Mouse (Mus musculus): ENCODE results near the gene Tomm40. TPM values are rescaled to one million over a fixed set of nuclear protein-coding genes. Genes with fewer than 3 reads are reported as not detected.

Tomm40 gene
- polyA plus RNA-seq, 1 experiment from 2014 or later = 134 TPM

GRCm38 (mm10) chr7:19716055-19716682 is 931 bp upstream of the Tomm40 start:
- ATAC-seq (ENCODE audit: low read depth) = no peak
- Histone ChIP-seq H3K27me3 (no peaks in the 10 kb centered on the region), H3K9ac (peak overlapping the region; percentile 60), H3K9me3 (peaks cover 9% of the 10 kb centered on the region), H3K4me2 (peak overlapping the region; percentile 55), H3K4me3 (peak overlapping the region; percentile 31), H3K27ac (replicated peaks) (peak overlapping the region; percentile 82), H3K36me3 (peaks cover 36% of the 10 kb centered on the region), H3K4me1 (replicated peaks) (peaks cover 24% of the 10 kb centered on the region)
- WGBS = 6% methylated on average over 18 of the region's 18 CpGs

- Histone ChIP-seq H3K4me3 (peak overlapping the region; percentile 98), H3K9ac (peak overlapping the region; percentile 97), H3K4me2 (peak overlapping the region; percentile 98), H3K9me3 (no peaks in the 10 kb centered on the region), H3K36me3 (peaks cover 38% of the 10 kb centered on the region), H3K27ac (replicated peaks) (peak overlapping the region; percentile 84), H3K27me3 (no peaks in the 10 kb centered on the region), H3K4me1 (replicated peaks) (peaks cover 24% of the 10 kb centered on the region)
- no peak for ATAC-seq (ENCODE audit: low read depth)
- under 1% methylated on average over 39 of the region's 39 CpGs for WGBS
These were observed 402 bp downstream of the Tomm40 start for GRCm38 (mm10) chr7:19714836-19715235.

GRCm38 (mm10) chr7:19713598-19713997 is 1.6 kb downstream of the Tomm40 start:
- no peak overlapping the region for H3K27ac ChIP-seq (replicated peaks)
- peaks cover 51% of the 10 kb centered on the region for H3K36me3 ChIP-seq
- peaks cover 24% of the 10 kb centered on the region for H3K4me1 ChIP-seq (replicated peaks)
- no peak overlapping the region for H3K4me3 ChIP-seq
- no peaks in the 10 kb centered on the region for H3K27me3 ChIP-seq
- peak overlapping the region; percentile 97; the same call in 1 of the 2 replicates for H3K9ac ChIP-seq
- peak overlapping the region; percentile 98; the same call in 1 of the 2 replicates for H3K4me2 ChIP-seq
- 87% methylated on average over 9 of the region's 9 CpGs for WGBS
- H3K9me3 ChIP-seq = no peaks in the 10 kb centered on the region
- no peak for ATAC-seq (ENCODE audit: low read depth)

- Histone ChIP-seq H3K4me1 (replicated peaks) (peaks cover 24% of the 10 kb centered on the region), H3K4me3 (no peak overlapping the region), H3K4me2 (no peak overlapping the region), H3K27ac (replicated peaks) (no peak overlapping the region), H3K36me3 (peaks cover 54% of the 10 kb centered on the region), H3K9me3 (no peaks in the 10 kb centered on the region), H3K9ac (no peak overlapping the region), H3K27me3 (no peaks in the 10 kb centered on the region)
- WGBS = 63% methylated on average over 4 of the region's 4 CpGs
- ATAC-seq (ENCODE audit: low read depth) = no peak
These were observed 2.0 kb downstream of the Tomm40 start for GRCm38 (mm10) chr7:19713196-19713595.

- Histone ChIP-seq H3K4me2 (no peak overlapping the region), H3K27ac (replicated peaks) (no peak overlapping the region), H3K27me3 (no peaks in the 10 kb centered on the region), H3K4me1 (replicated peaks) (peaks cover 24% of the 10 kb centered on the region), H3K9ac (no peak overlapping the region), H3K4me3 (no peak overlapping the region), H3K9me3 (no peaks in the 10 kb centered on the region), H3K36me3 (peaks cover 58% of the 10 kb centered on the region)
- no peak for ATAC-seq (ENCODE audit: low read depth)
- 80% methylated on average over 4 of the region's 4 CpGs for WGBS
These were observed 2.8 kb downstream of the Tomm40 start for GRCm38 (mm10) chr7:19712414-19712813.

GRCm38 (mm10) chr7:19710650-19711049 is 4.6 kb downstream of the Tomm40 start:
- Histone ChIP-seq H3K27ac (replicated peaks) (no peak overlapping the region), H3K27me3 (no peaks in the 10 kb centered on the region), H3K4me2 (no peak overlapping the region), H3K4me3 (no peak overlapping the region), H3K9me3 (no peaks in the 10 kb centered on the region), H3K9ac (no peak overlapping the region), H3K36me3 (peaks cover 70% of the 10 kb centered on the region), H3K4me1 (replicated peaks) (peaks cover 15% of the 10 kb centered on the region)
- no peak for ATAC-seq (ENCODE audit: low read depth)
- 93% methylated on average over 10 of the region's 10 CpGs for WGBS

- Histone ChIP-seq H3K9ac (no peak overlapping the region), H3K4me3 (no peak overlapping the region), H3K27ac (replicated peaks) (no peak overlapping the region), H3K4me1 (replicated peaks) (0 out of 2 replicates have a peak, but pooled peaks cover 7% of the 10 kb centered on the region), H3K27me3 (no peaks in the 10 kb centered on the region), H3K9me3 (no peaks in the 10 kb centered on the region), H3K36me3 (peaks cover 75% of the 10 kb centered on the region), H3K4me2 (no peak overlapping the region)
- no peak for ATAC-seq (ENCODE audit: low read depth)
- 93% methylated on average over 7 of the region's 7 CpGs for WGBS
These were observed 10.0 kb downstream of the Tomm40 start for GRCm38 (mm10) chr7:19705271-19705670.

- ATAC-seq (ENCODE audit: low read depth) = no peak
- peaks cover 67% of the 10 kb centered on the region for H3K36me3 ChIP-seq
- H3K4me2 ChIP-seq = no peak overlapping the region
- WGBS = 95% methylated on average over 4 of the region's 4 CpGs
- no peaks in the 10 kb centered on the region for H3K27me3 ChIP-seq
- H3K9ac ChIP-seq = no peak overlapping the region
- H3K4me1 ChIP-seq (replicated peaks) = peaks cover 11% of the 10 kb centered on the region
- H3K9me3 ChIP-seq = no peaks in the 10 kb centered on the region
- H3K27ac ChIP-seq (replicated peaks) = no peak overlapping the region
- no peak overlapping the region for H3K4me3 ChIP-seq
These were observed 10.8 kb downstream of the Tomm40 start for GRCm38 (mm10) chr7:19704475-19704874.

GRCm38 (mm10) chr7:19702859-19703555 is 12.2 kb downstream of the Tomm40 start:
- no peak overlapping the region for H3K27ac ChIP-seq (replicated peaks)
- H3K9ac ChIP-seq = no peak overlapping the region
- peaks cover 26% of the 10 kb centered on the region for H3K4me1 ChIP-seq (replicated peaks)
- peaks cover 54% of the 10 kb centered on the region for H3K36me3 ChIP-seq
- no peak overlapping the region for H3K4me3 ChIP-seq
- no peak overlapping the region for H3K4me2 ChIP-seq
- no peaks in the 10 kb centered on the region for H3K9me3 ChIP-seq
- 92% methylated on average over 16 of the region's 16 CpGs for WGBS
- no peaks in the 10 kb centered on the region; the same call in 1 of the 2 replicates for H3K27me3 ChIP-seq
- ATAC-seq (ENCODE audit: low read depth) = no peak

- Histone ChIP-seq H3K27me3 (peaks cover 4% of the 10 kb centered on the region; the same call in 1 of the 2 replicates), H3K4me1 (replicated peaks) (peaks cover 28% of the 10 kb centered on the region), H3K9ac (peak overlapping the region; percentile 31; the same call in 1 of the 2 replicates), H3K4me3 (no peak overlapping the region), H3K9me3 (no peaks in the 10 kb centered on the region), H3K36me3 (peaks cover 43% of the 10 kb centered on the region), H3K27ac (replicated peaks) (peak overlapping the region; percentile 59), H3K4me2 (no peak overlapping the region)
- no peak for ATAC-seq (ENCODE audit: low read depth)
- 34% methylated on average over 22 of the region's 22 CpGs for WGBS
These were observed 14.0 kb downstream of the Tomm40 start for GRCm38 (mm10) chr7:19701069-19701761.

GRCm38 (mm10) chr7:19700299-19701068 is 14.8 kb downstream of the Tomm40 start:
- no peak overlapping the region for H3K4me3 ChIP-seq
- no peak overlapping the region for H3K9ac ChIP-seq
- peaks cover 4% of the 10 kb centered on the region; the same call in 1 of the 2 replicates for H3K27me3 ChIP-seq
- WGBS = 65% methylated on average over 12 of the region's 12 CpGs
- H3K27ac ChIP-seq (replicated peaks) = peak overlapping the region; percentile 23; the same call in 1 of the 2 replicates
- peaks cover 28% of the 10 kb centered on the region for H3K4me1 ChIP-seq (replicated peaks)
- no peaks in the 10 kb centered on the region for H3K9me3 ChIP-seq
- ATAC-seq (ENCODE audit: low read depth) = no peak
- no peak overlapping the region for H3K4me2 ChIP-seq
- H3K36me3 ChIP-seq = peaks cover 45% of the 10 kb centered on the region

All from neural tube, embryonic 13.5 days (tissue).